Comparison of ENCODE assay signal across 11 mouse cellular contexts in the genomic region with DNA sequence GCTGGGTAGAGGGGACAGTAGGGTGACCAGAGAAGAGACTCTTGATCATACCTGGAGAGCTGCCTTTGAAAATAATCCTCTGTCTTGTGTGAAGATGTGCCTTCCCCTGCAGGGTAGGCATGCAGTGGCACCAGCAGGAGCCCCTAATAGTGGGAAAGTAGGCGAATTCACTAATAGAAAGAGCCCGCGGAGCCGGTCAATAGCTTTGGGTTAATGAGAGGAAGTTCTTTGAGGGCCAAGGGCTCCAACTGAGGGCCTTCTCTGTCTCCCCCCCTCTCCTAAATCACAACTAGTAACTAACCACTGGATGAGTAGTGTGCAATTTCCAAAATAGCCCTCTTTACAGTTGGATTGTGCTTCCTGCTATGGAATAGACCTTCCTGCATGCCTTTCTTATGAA. TPM values are rescaled to one million over a fixed set of nuclear protein-coding genes. Genes with fewer than 3 reads are reported as not detected.
DNase-seq lines count a peak whose midpoint lies in the region; ATAC-seq and TF ChIP-seq lines count a peak whose summit lies in the region.
"Had no signal": no experiment of that assay in that cellular context is flagged by ENCODE, and none has a peak within 500 bp of the region (broad histone marks: within the 10 kb centered on the region; RNA-seq: fewer than 3 reads in every experiment).

No protein-coding gene starts in this region.

- H3K4me3 ChIP-seq in lung, embryonic 15.5 days, result no peak overlapping the region
- H3K4me3 ChIP-seq in lung, adult 2 months (replicated peaks; ENCODE audit: extremely low read depth, low read depth, low read length), result no peak overlapping the region
- H3K4me3 ChIP-seq in hindbrain, postnatal 0 days (ENCODE audit: low read length), result no peak overlapping the region
- no peak overlapping the region for H3K4me3 ChIP-seq in neural tube, embryonic 13.5 days
- H3K4me3 ChIP-seq: heart, adult 2 months; liver, embryonic 13.5 days; stomach, embryonic 15.5 days had no signal

- 0 out of 2 replicates have a peak, but pooled peaks have one; percentile 7 for ATAC-seq in frontal cortex, adult (ENCODE audit: low TSS enrichment)
- no peak for ATAC-seq in lung, embryonic 15.5 days (ENCODE audit: borderline replicate concordance, extremely low read depth, low FRiP score, low TSS enrichment)
- peak; percentile 19; the same call in 1 of the 2 replicates for ATAC-seq in hindbrain, postnatal 0 days
- ATAC-seq in neural tube, embryonic 13.5 days (ENCODE audit: low read depth), result no peak

- 74% methylated on average over 4 of the region's 4 CpGs for WGBS in lung, embryonic 15.5 days
- 89% methylated on average over 4 of the region's 4 CpGs for WGBS in lung, adult 2 months
- 30% methylated on average over 4 of the region's 4 CpGs for WGBS in hindbrain, postnatal 0 days
- 11% methylated on average over 4 of the region's 4 CpGs for WGBS in neural tube, embryonic 13.5 days

- peaks cover 49% of the 10 kb centered on the region for H3K4me1 ChIP-seq in lung, embryonic 15.5 days
- H3K4me1 ChIP-seq in lung, adult 2 months (ENCODE audit: control insufficient read depth, insufficient read depth, low read length), result no peaks in the 10 kb centered on the region; the same call in 1 of the 2 replicates
- peaks cover 21% of the 10 kb centered on the region for H3K4me1 ChIP-seq in hindbrain, postnatal 0 days (ENCODE audit: insufficient read depth, low read length)
- H3K4me1 ChIP-seq in neural tube, embryonic 13.5 days (replicated peaks), result peaks cover 72% of the 10 kb centered on the region

- H3K36me3 ChIP-seq in lung, embryonic 15.5 days, result no peaks in the 10 kb centered on the region
- H3K36me3 ChIP-seq in hindbrain, postnatal 0 days (ENCODE audit: insufficient read depth, low read length), result no peaks in the 10 kb centered on the region
- no peaks in the 10 kb centered on the region for H3K36me3 ChIP-seq in neural tube, embryonic 13.5 days
- H3K36me3 ChIP-seq: liver, embryonic 13.5 days; stomach, embryonic 15.5 days had no signal

- no peaks in the 10 kb centered on the region for H3K27me3 ChIP-seq in lung, embryonic 15.5 days
- H3K27me3 ChIP-seq in hindbrain, postnatal 0 days (ENCODE audit: insufficient read depth, low read length), result no peaks in the 10 kb centered on the region
- 0 out of 2 replicates have a peak, but pooled peaks cover 3% of the 10 kb centered on the region for H3K27me3 ChIP-seq in neural tube, embryonic 13.5 days

- TF ChIP-seq CTCF in lung, adult 2 months (IDR thresholded peaks at IDR 0.05; ENCODE audit: insufficient read depth, low read length), result no peak
- TF ChIP-seq CTCF in hindbrain, postnatal 0 days (IDR thresholded peaks at IDR 0.05; ENCODE audit: low read depth), result no peak

- H3K27ac ChIP-seq in lung, embryonic 15.5 days, result peak overlapping the region; percentile 81
- peak overlapping the region; percentile 81 for H3K27ac ChIP-seq in hindbrain, postnatal 0 days
- H3K27ac ChIP-seq in neural tube, embryonic 13.5 days (replicated peaks), result peak overlapping the region; percentile 75
- H3K27ac ChIP-seq: heart, adult 2 months; liver, embryonic 13.5 days had no signal

- H3K4me2 ChIP-seq in lung, embryonic 15.5 days, result no peak overlapping the region
- no peak overlapping the region for H3K4me2 ChIP-seq in hindbrain, postnatal 0 days (ENCODE audit: low read depth, low read length)
- no peak overlapping the region for H3K4me2 ChIP-seq in neural tube, embryonic 13.5 days
- H3K4me2 ChIP-seq: liver, embryonic 13.5 days; stomach, embryonic 15.5 days had no signal

- no peak for DNase-seq in frontal cortex, postnatal 14 days (ENCODE audit: low spot score in 2 of 2)
- no peak for DNase-seq in lung, adult 2 months
- DNase-seq in hindbrain, postnatal 0 days (ENCODE audit: low spot score), result no peak
- no peak for DNase-seq in liver
- no peak for DNase-seq in adrenal gland, postnatal 10 days
- DNase-seq: heart, adult 2 months; liver, embryonic 13.5 days had no signal

- H3K9me3 ChIP-seq in lung, embryonic 15.5 days, result no peaks in the 10 kb centered on the region
- H3K9me3 ChIP-seq in hindbrain, postnatal 0 days (ENCODE audit: low read length), result no peaks in the 10 kb centered on the region
- H3K9me3 ChIP-seq in neural tube, embryonic 13.5 days, result no peaks in the 10 kb centered on the region
- H3K9me3 ChIP-seq: liver, embryonic 13.5 days; stomach, embryonic 15.5 days had no signal

- H3K9ac ChIP-seq in lung, embryonic 15.5 days, result no peak overlapping the region
- no peak overlapping the region for H3K9ac ChIP-seq in hindbrain, postnatal 0 days (replicated peaks; ENCODE audit: low read length)
- H3K9ac ChIP-seq in neural tube, embryonic 13.5 days, result no peak overlapping the region
- H3K9ac ChIP-seq: liver, embryonic 13.5 days; stomach, embryonic 15.5 days had no signal

- no peak for TF ChIP-seq POLR2A in lung, adult 2 months (IDR thresholded peaks at IDR 0.05; ENCODE audit: borderline replicate concordance, extremely low read depth, low read depth, low read length)

RNA-seq across cellular contexts. Expression of gene Slc1a3, which starts 50.6 kb away (rescaled TPM):
- 20.9 and 23.8 TPM in 2 replicates for polyA plus RNA-seq in lung, embryonic 15.5 days (2015; fragmentation: Nextera tagmentation; extraction: Ambion mirVana)
- 16.6 and 18.7 TPM in 2 replicates for polyA plus RNA-seq in lung, adult 2 months (2012; rRNA removed)
- 320 and 325 TPM in 2 replicates for total RNA-seq in hindbrain, postnatal 0 days (2014; rRNA removed)
- polyA plus RNA-seq in hindbrain, postnatal 0 days (2015; fragmentation: Nextera tagmentation; extraction: Ambion mirVana), result 288 and 331 TPM in 2 replicates
- 155 and 156 TPM in 2 replicates for polyA plus RNA-seq in neural tube, embryonic 13.5 days (2015; fragmentation: Nextera tagmentation; extraction: Ambion mirVana)
- total RNA-seq in adrenal gland, postnatal 10 days (2021), result 10 to 100 TPM; 10.4 to 18.5 TPM

Comparison
In these comparisons a context has a peak if more than half of its experiments do, and no peak if none do; other contexts are left out.
1. ATAC-seq: peak in frontal cortex, adult (single experiment) and hindbrain, postnatal 0 days (single experiment); none in lung, embryonic 15.5 days (single experiment) and neural tube, embryonic 13.5 days (single experiment).
2. Peak in every context shown above with its lines, with median percentiles within 50 percentile points of each other: H3K27ac ChIP-seq.